9 mouse cellular contexts compared by ENCODE assay signal in the genomic region with DNA sequence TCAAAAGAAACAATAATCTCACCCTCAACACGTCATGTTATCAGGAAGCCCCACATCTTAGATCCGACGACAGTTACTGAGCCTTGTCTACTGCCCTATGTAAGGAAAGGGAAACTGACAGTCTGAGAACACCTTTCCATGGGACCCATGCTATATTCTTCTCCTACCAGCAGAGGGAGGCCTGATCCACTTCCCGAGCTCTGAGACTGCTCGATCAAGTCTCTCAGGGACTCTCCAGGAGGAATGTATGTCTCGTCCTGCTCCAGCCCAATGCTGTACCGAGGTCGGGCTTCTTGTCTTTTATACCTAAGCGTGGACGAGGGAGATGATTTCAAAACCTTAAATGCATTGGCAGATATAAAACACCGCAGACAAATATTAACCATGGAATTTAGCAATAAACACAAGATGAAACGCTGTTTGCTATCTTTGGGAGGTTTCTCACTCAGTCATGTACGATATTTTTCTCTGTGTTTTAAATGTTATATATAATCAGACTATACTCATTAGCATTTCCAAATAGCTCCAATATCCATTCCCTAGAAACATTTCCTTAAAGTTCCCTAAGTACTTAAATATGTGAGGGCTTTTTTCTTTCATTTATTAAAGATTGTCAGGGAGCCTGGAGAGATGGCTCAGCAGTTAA.
DNase-seq lines count a peak whose midpoint lies in the region; ATAC-seq and TF ChIP-seq lines count a peak whose summit lies in the region.
"Had no signal": no experiment of that assay in that cellular context is flagged by ENCODE, and none has a peak within 500 bp of the region (broad histone marks: within the 10 kb centered on the region; RNA-seq: fewer than 3 reads in every experiment).

No protein-coding gene starts in this region.

- H3K9me3 ChIP-seq in G1E (replicated peaks) = no peaks in the 10 kb centered on the region
- no peaks in the 10 kb centered on the region for H3K9me3 ChIP-seq in embryonic facial prominence, embryonic 11.5 days (replicated peaks; ENCODE audit: control insufficient read depth, low read length)
- H3K9me3 ChIP-seq in heart, postnatal 0 days (replicated peaks; ENCODE audit: control insufficient read depth, low read length) = no peaks in the 10 kb centered on the region
- H3K9me3 ChIP-seq in lung, embryonic 16.5 days (ENCODE audit: control insufficient read depth, low read length) = no peaks in the 10 kb centered on the region
- H3K9me3 ChIP-seq: megakaryocyte, embryonic 14.5 days had no signal

- 24% methylated on average over 13 of the region's 13 CpGs for WGBS in embryonic facial prominence, embryonic 11.5 days
- 19% methylated on average over 13 of the region's 13 CpGs for WGBS in heart, postnatal 0 days
- WGBS in lung, embryonic 16.5 days = 17% methylated on average over 13 of the region's 13 CpGs

- no peaks in the 10 kb centered on the region for H3K4me1 ChIP-seq in G1E (ENCODE audit: insufficient read depth, low read depth, low read length)
- H3K4me1 ChIP-seq in embryonic facial prominence, embryonic 11.5 days (ENCODE audit: control insufficient read depth, insufficient read depth, low read length) = no peaks in the 10 kb centered on the region
- H3K4me1 ChIP-seq in heart, postnatal 0 days (ENCODE audit: control insufficient read depth, insufficient read depth) = no peaks in the 10 kb centered on the region
- no peaks in the 10 kb centered on the region for H3K4me1 ChIP-seq in lung, embryonic 16.5 days (replicated peaks; ENCODE audit: control insufficient read depth, insufficient read depth, low read length)

- no peaks in the 10 kb centered on the region for H3K36me3 ChIP-seq in G1E (replicated peaks)
- no peaks in the 10 kb centered on the region for H3K36me3 ChIP-seq in embryonic facial prominence, embryonic 11.5 days (replicated peaks; ENCODE audit: control insufficient read depth, insufficient read depth, low read depth, low read length)
- no peaks in the 10 kb centered on the region for H3K36me3 ChIP-seq in heart, postnatal 0 days (replicated peaks; ENCODE audit: control insufficient read depth, insufficient read depth, low read length)
- no peaks in the 10 kb centered on the region for H3K36me3 ChIP-seq in lung, embryonic 16.5 days (ENCODE audit: control insufficient read depth, insufficient read depth, low read length)

- peak; percentile 36 for TF ChIP-seq CTCF in G1E (IDR thresholded peaks at IDR 0.05; ENCODE audit: low read depth, low read length)
- TF ChIP-seq CTCF in heart, postnatal 0 days (IDR thresholded peaks at IDR 0.05; ENCODE audit: low read depth) = peak; percentile 89

- no peak for DNase-seq in G1E (ENCODE audit: low spot score)
- peak; percentile 23 for DNase-seq in adrenal gland, postnatal 25 days
- peak; percentile 78 for DNase-seq in embryonic facial prominence, embryonic 11.5 days (ENCODE audit: low spot score)
- peak; percentile 73 for DNase-seq in heart, postnatal 0 days (ENCODE audit: low spot score)
- peak; percentile 41 to 54 for DNase-seq in kidney, postnatal 25 days
- DNase-seq in retina, adult 2 months (ENCODE audit: low read depth, low spot score) = peak; percentile 4
- DNase-seq in natural killer cell, adult 2 months (ENCODE audit: low spot score in 2 of 2) = no peak

- TF ChIP-seq EP300 in heart, postnatal 0 days (IDR thresholded peaks at IDR 0.05; ENCODE audit: low read depth) = no peak

- H3K4me3 ChIP-seq in G1E (ENCODE audit: low read depth, low read length) = no peak overlapping the region
- H3K4me3 ChIP-seq in embryonic facial prominence, embryonic 11.5 days (ENCODE audit: low read depth, low read length) = no peak overlapping the region
- H3K4me3 ChIP-seq in heart, postnatal 0 days (ENCODE audit: low read depth, low read length) = no peak overlapping the region
- H3K4me3 ChIP-seq in lung, embryonic 16.5 days (ENCODE audit: low read length) = no peak overlapping the region
- H3K4me3 ChIP-seq: megakaryocyte, embryonic 14.5 days had no signal

- no peak overlapping the region for H3K4me2 ChIP-seq in embryonic facial prominence, embryonic 11.5 days (ENCODE audit: low read depth, low read length)
- peak overlapping the region; percentile 31; the same call in 1 of the 2 replicates for H3K4me2 ChIP-seq in heart, postnatal 0 days (ENCODE audit: low read depth, low read length)
- H3K4me2 ChIP-seq in lung, embryonic 16.5 days (ENCODE audit: low read depth, low read length) = peak overlapping the region; percentile 39; the same call in 1 of the 2 replicates

- H3K27ac ChIP-seq in embryonic facial prominence, embryonic 11.5 days (replicated peaks; ENCODE audit: low read depth, low read length) = no peak overlapping the region
- no peak overlapping the region for H3K27ac ChIP-seq in heart, postnatal 0 days (ENCODE audit: low read depth)
- no peak overlapping the region for H3K27ac ChIP-seq in lung, embryonic 16.5 days (ENCODE audit: low read length)

- ATAC-seq in G1E (ENCODE audit: extremely low read depth, insufficient number of reproducible peaks, low FRiP score, poor library complexity, severe bottlenecking) = peak; percentile 70
- peak; percentile 84 for ATAC-seq in embryonic facial prominence, embryonic 11.5 days (replicated peaks; ENCODE audit: insufficient number of reproducible peaks, low FRiP score, low TSS enrichment, low read depth)
- ATAC-seq in heart, postnatal 0 days (ENCODE audit: insufficient read depth, low read depth) = 0 out of 2 replicates have a peak, but pooled peaks have one; percentile 47
- ATAC-seq in lung, embryonic 16.5 days (ENCODE audit: low read depth) = peak; percentile 83

- H3K27me3 ChIP-seq in G1E (ENCODE audit: insufficient read depth, low read length) = no peaks in the 10 kb centered on the region
- no peaks in the 10 kb centered on the region for H3K27me3 ChIP-seq in embryonic facial prominence, embryonic 11.5 days (ENCODE audit: control insufficient read depth, insufficient read depth, low read length)
- H3K27me3 ChIP-seq in heart, postnatal 0 days (ENCODE audit: control insufficient read depth, insufficient read depth, low read length) = no peaks in the 10 kb centered on the region
- no peaks in the 10 kb centered on the region for H3K27me3 ChIP-seq in lung, embryonic 16.5 days (ENCODE audit: control insufficient read depth, insufficient read depth, low read depth, low read length)
- H3K27me3 ChIP-seq: megakaryocyte, embryonic 14.5 days had no signal

- no peak overlapping the region for H3K9ac ChIP-seq in embryonic facial prominence, embryonic 11.5 days (replicated peaks; ENCODE audit: low read length)
- H3K9ac ChIP-seq in heart, postnatal 0 days (replicated peaks; ENCODE audit: low read depth, low read length) = no peak overlapping the region
- no peak overlapping the region for H3K9ac ChIP-seq in lung, embryonic 16.5 days (ENCODE audit: low read length)

Comparison
In these comparisons a context has a peak if more than half of its experiments do, and no peak if none do; other contexts are left out.
1. DNase-seq: peak in adrenal gland, postnatal 25 days (single experiment), embryonic facial prominence, embryonic 11.5 days (single experiment), heart, postnatal 0 days (single experiment), kidney, postnatal 25 days (2 of 2) and retina, adult 2 months (single experiment); none in G1E (single experiment) and natural killer cell, adult 2 months (0 of 2).
2. Peak in every context shown above with its lines, with median percentiles within 50 percentile points of each other: ATAC-seq.